Mouse (Mus musculus): Measurements from ENCODE around the gene Vps18.

The Vps18 gene

GRCm38 (mm10) chr2:119321771-119322586 is 33.4 kb downstream of the Vps18 start:
- no peak for DNase-seq (ENCODE audit: low read depth, low spot score)

GRCm38 (mm10) chr2:119322587-119323300 is 34.2 kb downstream of the Vps18 start:
- no peak for DNase-seq (ENCODE audit: low read depth, low spot score)

GRCm38 (mm10) chr2:119323866-119324575 is 35.5 kb downstream of the Vps18 start:
- DNase-seq (ENCODE audit: low read depth, low spot score) = no peak

- no peak for DNase-seq (ENCODE audit: low read depth, low spot score)
Measured at GRCm38 (mm10) chr2:119324576-119325318, 36.2 kb downstream of the Vps18 start.

GRCm38 (mm10) chr2:119325568-119326143 is 37.1 kb downstream of the Vps18 start, which contains the start of gene Dll4:
Dll4 (plus strand) TSS chr2:119325784.
- DNase-seq (ENCODE audit: low read depth, low spot score) = no peak

GRCm38 (mm10) chr2:119326161-119327101 is 37.9 kb downstream of the Vps18 start:
- no peak for DNase-seq (ENCODE audit: low read depth, low spot score)

GRCm38 (mm10) chr2:119327102-119327480 is 38.6 kb downstream of the Vps18 start:
- peak; percentile 49 for DNase-seq (ENCODE audit: low read depth, low spot score)

- no peak for DNase-seq (ENCODE audit: low read depth, low spot score)
Measured at GRCm38 (mm10) chr2:119327942-119328526, 39.5 kb downstream of the Vps18 start.

- DNase-seq (ENCODE audit: low read depth, low spot score) = no peak
Measured at GRCm38 (mm10) chr2:119328546-119328945, 40.0 kb downstream of the Vps18 start.

GRCm38 (mm10) chr2:119329123-119329817 is 40.7 kb downstream of the Vps18 start:
- DNase-seq (ENCODE audit: low read depth, low spot score) = no peak

GRCm38 (mm10) chr2:119330795-119331194 is 42.3 kb downstream of the Vps18 start:
- DNase-seq (ENCODE audit: low read depth, low spot score) = no peak

- DNase-seq (ENCODE audit: low read depth, low spot score) = no peak
Measured at GRCm38 (mm10) chr2:119332177-119332661, 43.7 kb downstream of the Vps18 start.

- no peak for DNase-seq (ENCODE audit: low read depth, low spot score)
Measured at GRCm38 (mm10) chr2:119334135-119334534, 45.6 kb downstream of the Vps18 start.

GRCm38 (mm10) chr2:119334964-119335525 is 46.5 kb downstream of the Vps18 start:
- DNase-seq (ENCODE audit: low read depth, low spot score) = no peak

GRCm38 (mm10) chr2:119335535-119335934 is 47.0 kb downstream of the Vps18 start:
- no peak for DNase-seq (ENCODE audit: low read depth, low spot score)

GRCm38 (mm10) chr2:119336002-119336401 is 47.5 kb downstream of the Vps18 start:
- DNase-seq (ENCODE audit: low read depth, low spot score) = no peak

GRCm38 (mm10) chr2:119336470-119336869 is 47.9 kb downstream of the Vps18 start:
- DNase-seq (ENCODE audit: low read depth, low spot score) = no peak

Data from retina, postnatal 7 days (tissue).